Mouse (Mus musculus): ENCODE results near the gene Hoxc11.

Gene Hoxc11

GRCm38 (mm10) chr15:102954192-102955006, at the start of gene Hoxc11:
Gene Hoxc11, plus strand, starts transcription at chr15:102954427.
- no peak for DNase-seq (ENCODE audit: low spot score)

GRCm38 (mm10) chr15:102904946-102905345, 49.3 kb upstream of the Hoxc11 start:
- DNase-seq (ENCODE audit: low spot score): no peak

- DNase-seq (ENCODE audit: low spot score): no peak
Measured at GRCm38 (mm10) chr15:102909536-102909935, 44.7 kb upstream of the Hoxc11 start.

GRCm38 (mm10) chr15:102910038-102910437, 44.2 kb upstream of the Hoxc11 start:
- DNase-seq (ENCODE audit: low spot score): no peak

GRCm38 (mm10) chr15:102910496-102911095, 43.6 kb upstream of the Hoxc11 start:
- DNase-seq (ENCODE audit: low spot score): no peak

GRCm38 (mm10) chr15:102913038-102913585, 41.1 kb upstream of the Hoxc11 start:
- DNase-seq (ENCODE audit: low spot score): no peak

GRCm38 (mm10) chr15:102917972-102918572, 36.2 kb upstream of the Hoxc11 start:
- no peak for DNase-seq (ENCODE audit: low spot score)

- DNase-seq (ENCODE audit: low spot score): no peak
Measured at GRCm38 (mm10) chr15:102918611-102919265, 35.5 kb upstream of the Hoxc11 start.

GRCm38 (mm10) chr15:102919336-102920180, 34.7 kb upstream of the Hoxc11 start:
- DNase-seq (ENCODE audit: low spot score): no peak

GRCm38 (mm10) chr15:102920619-102921018, 33.6 kb upstream of the Hoxc11 start:
- peak; percentile 89 for DNase-seq (ENCODE audit: low spot score)

GRCm38 (mm10) chr15:102921053-102922011, 32.9 kb upstream of the Hoxc11 start, which contains the start of gene Hoxc13:
Gene Hoxc13, plus strand, starts transcription at chr15:102921103.
- DNase-seq (ENCODE audit: low spot score): no peak

GRCm38 (mm10) chr15:102922012-102922362, 32.2 kb upstream of the Hoxc11 start:
- peak; percentile 38 for DNase-seq (ENCODE audit: low spot score)

- no peak for DNase-seq (ENCODE audit: low spot score)
Measured at GRCm38 (mm10) chr15:102922636-102923500, 31.4 kb upstream of the Hoxc11 start.

GRCm38 (mm10) chr15:102927032-102927645, 27.1 kb upstream of the Hoxc11 start:
- DNase-seq (ENCODE audit: low spot score): no peak

- DNase-seq (ENCODE audit: low spot score): no peak
Measured at GRCm38 (mm10) chr15:102931706-102932358, 22.4 kb upstream of the Hoxc11 start.

GRCm38 (mm10) chr15:102934438-102934837, 19.8 kb upstream of the Hoxc11 start:
- no peak for DNase-seq (ENCODE audit: low spot score)

GRCm38 (mm10) chr15:102934897-102935296, 19.3 kb upstream of the Hoxc11 start:
- no peak for DNase-seq (ENCODE audit: low spot score)
